Mouse (Mus musculus): ENCODE results near the gene Cry2.

DNA sequence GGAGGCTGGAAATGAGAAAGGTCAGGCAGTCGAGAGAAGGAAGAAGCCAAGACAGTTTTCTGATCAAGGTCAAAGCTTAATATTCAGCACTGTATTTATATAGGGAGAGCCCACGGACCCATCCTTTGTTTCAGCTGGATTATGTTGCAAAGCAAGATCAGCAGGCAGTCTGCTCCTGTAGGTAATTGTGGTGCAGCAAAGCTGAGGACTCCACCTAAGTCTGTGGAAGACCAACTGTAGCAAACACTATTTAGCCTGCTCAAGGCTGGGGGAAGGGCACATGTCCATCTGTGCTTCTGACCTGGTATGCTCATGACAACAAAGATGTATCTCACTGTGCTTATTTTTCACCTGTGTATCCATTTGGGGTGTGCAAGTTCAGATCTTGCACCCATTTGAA is 41.9 kb upstream of the Cry2 start:
- TF ChIP-seq USF1 (IDR thresholded peaks at IDR 0.05; ENCODE audit: low read depth), result no peak
- TF ChIP-seq MAX (IDR thresholded peaks at IDR 0.05), result no peak
- no peak for TF ChIP-seq MYOD1 (IDR thresholded peaks at IDR 0.05; ENCODE audit: control insufficient read depth, insufficient read length, low read depth)

Measured in C2C12 (cell line).